Mouse (Mus musculus) gonadal fat pad, adult 2 months (tissue): ENCODE measurements at regions not wholly inside any gene's neighbourhood (a gene's known extent, or its start where the extent isn't known, plus 50 kb on each side); places are given as distances from the start of the nearest gene placed in this dataset.

Experiments used
- DNase-seq: peaks from one replicate; pipeline ENCODE4 v3.0.0-alpha.2; 2012; ENCODE audit warnings: low read depth

DNA sequence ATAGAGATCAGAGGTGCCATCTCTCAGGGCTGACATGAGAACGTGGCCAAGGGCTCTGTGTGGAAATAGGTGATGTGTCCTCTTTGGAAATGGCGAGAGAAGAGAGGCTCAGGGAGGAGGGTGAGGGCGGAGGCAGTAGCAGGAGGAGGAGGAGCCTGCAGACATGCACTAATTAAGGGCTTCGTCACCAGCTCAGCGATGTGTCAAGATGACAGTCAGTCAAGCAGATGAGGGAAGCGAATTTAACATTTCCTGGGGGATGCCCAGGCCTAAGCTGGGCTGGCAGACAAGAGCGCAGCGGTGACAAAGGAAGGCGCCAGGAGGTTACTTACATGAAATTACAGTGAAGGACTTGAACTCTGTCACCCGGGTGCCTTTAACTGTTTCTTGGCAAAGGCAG, 455.1 kb upstream of the Tbx3 start:
- no peak for DNase-seq

DNA sequence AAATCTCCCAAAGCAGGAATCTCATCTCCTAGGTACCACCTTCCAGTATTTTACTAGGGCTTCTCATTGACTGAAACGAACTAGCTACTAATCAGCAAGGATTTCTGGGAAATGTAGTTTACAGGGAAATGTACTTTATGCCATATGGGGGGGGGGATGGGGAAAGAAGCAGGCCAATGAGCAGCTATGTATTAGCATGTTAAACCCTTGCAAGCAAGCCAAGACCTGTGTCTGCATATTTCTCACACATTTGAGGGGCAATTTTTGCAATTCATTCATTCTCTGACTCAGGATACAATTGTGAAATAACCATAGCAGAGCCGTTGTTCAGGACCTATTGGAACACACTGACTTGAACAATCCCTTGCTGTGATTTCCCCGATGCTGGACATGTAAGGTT, 454.3 kb upstream of the Tbx3 start:
- DNase-seq = no peak

DNA sequence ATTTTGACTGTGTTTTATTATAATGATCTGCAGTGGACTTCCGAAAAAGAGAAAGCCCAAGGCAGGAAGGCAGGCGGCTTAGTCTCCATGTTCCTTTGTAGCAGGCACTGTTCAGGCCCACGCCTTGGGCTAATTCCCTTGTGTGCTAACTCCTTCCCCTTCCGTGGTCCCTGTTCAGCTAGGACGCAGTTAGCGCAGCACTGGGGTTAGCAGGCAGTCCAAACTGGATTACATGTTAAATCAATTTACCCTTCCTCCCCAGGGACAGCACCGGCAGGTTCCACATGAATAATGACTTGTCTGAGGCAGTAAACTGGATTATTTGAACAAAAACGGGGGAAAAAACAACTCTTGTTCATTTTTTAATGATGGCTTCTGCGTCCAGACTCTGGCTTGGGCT, 453.4 kb upstream of the Tbx3 start:
- no peak for DNase-seq

DNA sequence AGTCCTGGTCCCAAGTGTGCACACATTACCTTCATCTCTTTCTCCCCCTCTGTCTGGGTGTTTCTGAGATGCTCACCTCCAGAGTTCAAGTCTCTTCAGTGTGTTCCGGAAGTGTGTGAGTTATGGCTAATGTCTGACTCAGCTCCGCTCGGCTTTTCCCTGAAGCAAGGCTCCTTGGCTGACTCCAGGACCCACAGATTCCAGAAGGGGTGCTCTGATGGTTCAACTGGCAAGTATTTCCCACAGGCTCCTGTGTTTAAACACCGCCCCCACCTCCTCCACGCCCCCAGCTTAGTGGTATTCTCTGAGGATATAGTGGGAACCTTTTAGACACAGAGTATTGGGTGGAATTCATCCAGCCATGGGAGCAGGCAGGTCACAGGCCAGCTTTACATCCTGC, 441.8 kb upstream of the Tbx3 start:
- DNase-seq = no peak

DNA sequence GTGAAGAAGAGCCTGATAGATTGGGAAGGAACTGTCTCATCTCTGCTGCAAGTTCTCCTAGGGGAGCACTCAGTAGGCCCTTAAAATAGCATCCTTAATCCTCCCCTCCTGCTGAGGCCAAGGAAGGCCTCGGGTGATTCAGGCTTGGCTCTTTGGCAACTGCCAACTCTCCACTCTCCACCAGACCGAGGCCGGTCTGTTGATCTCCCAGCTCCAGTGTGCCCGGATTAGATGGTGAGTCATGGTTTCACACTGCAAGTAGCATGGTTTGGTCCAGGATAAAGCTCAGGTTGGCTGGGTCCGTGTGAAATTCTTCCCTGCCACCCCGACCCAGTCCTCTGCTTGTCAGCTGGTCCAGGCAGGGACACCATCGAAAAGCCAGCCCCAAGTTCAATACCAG, 437.5 kb upstream of the Tbx3 start:
- DNase-seq = no peak

DNA sequence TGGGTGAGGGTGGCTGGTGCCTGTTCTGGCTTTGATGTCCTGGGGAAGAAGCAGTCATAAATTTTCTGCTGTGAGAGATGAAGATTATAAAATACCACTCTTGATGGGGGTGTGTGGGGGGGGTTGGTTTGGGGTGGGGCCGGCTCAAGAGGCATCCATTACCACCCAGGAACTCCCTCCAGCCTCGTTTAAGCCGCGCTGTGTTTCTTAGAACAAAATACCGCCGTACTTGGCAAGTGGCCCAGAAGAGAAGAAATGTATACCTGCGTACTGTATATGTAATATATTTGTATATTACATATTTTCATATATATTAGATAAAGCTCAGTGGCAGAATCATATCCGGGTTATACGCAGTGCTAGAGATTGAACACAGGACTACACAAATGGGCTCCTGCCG, 434.6 kb upstream of the Tbx3 start:
- DNase-seq = no peak

DNA sequence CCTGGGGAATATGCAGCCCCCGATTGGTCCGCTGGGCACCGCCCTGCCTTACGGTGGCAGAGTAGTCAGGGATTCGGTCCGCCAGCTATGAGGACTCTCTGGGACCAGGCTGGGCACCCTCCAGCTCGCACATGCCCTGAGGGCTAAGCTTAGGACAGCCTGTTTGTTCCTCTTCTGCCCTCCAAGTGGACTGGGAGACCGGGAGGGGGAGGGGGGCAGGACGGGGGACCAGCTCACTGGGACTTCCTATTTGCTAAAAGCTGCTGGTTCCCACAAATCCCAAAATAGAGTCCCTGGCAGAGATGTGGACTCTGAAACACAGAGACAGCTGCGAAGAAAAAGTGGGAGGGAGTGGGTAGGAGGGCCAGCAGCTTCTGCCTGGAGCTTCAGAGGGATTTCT, 423.6 kb upstream of the Tbx3 start:
- no peak for DNase-seq

DNA sequence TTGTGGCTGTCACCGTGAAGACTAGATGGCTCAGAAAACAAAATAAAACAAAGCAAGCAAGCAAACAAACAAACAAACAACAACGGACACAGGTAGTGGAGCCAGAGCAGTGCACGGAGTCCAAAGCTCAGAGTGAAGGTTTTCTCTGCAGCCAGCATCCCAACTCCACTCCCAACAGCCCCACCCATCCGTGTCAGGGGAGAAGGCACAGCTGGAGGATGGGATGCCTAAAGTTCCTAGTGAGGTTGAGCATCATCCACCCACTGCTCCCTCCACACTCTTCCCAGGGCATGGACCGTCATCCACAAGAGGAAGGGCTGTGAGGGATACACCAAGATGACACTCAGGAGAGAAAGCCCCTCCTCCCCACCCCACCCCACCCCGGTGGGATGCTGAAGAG, 421.8 kb upstream of the Tbx3 start:
- DNase-seq = no peak

DNA sequence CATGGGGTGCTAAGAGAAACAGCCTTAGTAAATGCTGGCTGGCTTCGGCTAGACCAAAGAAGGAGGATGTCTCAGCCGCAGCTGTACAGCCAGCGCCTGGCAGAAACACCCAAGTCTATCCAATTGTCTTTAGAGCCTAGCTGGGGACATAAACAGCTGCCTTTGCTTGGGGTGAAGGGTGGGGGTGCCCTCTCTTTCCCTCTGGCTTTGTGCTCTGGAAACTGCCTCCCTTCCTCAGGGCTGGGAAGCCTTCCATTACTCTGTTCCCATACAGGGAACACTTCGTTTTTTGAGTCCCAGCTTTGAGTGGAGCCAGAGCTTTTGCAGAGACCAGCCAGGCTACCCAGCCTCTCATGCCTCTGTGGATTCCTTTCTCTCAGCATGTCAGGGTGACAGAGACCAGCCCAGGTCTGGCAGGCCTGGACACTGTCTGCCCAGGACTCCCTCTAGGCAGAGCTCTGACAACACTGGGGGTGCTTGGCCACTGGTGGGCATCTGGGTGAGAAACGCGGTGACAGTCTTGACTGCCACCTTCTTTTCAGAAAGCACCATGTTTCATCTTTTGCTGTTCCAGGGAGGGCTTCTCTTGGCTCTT, 421.2 kb upstream of the Tbx3 start:
- DNase-seq = no peak

DNA sequence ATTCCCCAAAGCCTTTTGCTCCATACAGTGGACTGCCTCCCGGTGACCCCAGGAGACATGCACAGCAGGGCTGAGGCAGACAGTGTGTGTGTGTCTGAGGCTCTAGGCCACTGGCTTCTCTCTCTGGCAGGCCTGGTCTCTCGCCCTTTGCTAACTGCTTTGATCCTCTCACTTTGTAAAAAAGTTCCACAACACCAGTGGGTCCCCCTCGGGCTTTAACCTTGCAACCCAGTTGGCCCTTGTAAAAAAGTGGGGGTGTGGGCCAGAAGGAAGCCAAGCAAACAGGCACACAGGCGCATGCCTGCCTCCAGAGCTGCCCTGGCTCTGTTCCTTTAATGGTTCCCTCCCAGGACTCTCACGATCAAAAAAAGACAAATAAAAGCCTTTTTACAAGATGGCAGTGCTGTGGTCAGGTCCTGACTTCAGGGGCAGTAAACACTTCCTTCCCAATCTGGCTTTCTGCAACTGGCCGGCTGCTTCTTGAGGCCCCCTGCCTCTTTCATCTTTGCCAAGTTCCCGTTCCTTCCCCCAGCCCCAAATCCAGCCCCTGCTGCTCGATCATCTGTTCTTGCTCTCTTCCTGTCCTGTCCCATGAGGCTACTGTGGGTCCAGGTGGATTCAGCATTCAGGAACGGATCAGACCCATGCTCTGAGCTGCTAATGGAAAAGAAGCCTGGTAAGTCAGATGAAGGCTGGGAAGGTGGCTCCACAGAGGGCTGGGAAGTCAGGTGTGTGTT, 419.0 kb upstream of the Tbx3 start:
- no peak for DNase-seq

DNA sequence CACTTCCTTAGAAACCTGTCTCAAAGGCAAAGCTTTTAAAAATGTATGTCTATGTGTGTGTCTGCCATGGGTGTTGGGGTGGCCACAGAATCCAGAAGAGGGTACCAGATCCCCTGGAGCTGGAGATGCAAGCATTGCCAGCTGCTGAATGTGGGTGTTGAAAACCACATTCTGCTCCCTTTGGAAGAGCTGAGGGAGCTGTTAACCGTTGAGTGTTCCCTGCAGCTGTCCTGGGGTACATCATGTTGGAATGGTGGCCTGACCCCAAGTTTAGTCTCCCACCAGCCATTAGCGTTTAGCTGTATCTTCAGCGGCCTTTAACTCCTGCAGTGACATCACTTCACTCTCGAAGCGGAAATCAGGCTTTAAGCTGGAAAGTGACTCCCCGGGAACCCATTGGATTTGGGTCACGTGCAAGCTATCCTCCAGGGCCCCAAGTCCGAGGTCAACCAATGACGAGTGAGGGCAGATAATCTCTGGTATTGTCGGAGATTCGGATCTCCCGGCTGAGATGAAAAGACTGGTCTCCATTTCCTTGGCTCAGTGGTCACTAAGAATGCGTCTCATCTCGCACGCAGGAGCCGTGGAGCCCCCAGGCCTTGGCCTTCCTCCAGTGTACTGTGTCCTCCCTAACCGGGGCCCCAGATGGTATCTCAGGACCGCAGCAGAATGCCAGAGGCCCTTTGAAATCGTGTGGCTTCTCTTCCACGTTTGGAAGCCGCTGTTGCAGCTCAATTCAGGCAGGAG, 412.9 kb upstream of the Tbx3 start:
- no peak for DNase-seq

DNA sequence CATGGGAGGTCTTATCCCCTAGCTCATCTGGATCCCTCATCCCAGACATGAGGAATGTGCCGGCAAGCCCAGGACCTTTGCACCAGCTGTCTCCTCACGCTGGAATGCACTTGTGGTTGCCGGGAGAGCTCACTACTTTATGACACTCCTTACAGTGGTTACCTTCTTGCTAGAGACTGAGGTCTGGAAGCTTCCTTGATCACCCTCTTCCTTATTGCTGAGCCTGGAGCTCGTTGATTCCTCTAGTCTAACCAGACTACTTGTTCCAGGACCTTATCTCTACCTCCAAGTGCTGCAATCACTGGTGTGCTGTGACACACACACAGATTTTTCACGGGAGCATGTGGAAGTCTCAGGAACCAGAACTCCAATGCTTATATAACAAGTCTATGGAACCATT, 411.6 kb upstream of the Tbx3 start:
- DNase-seq = no peak

DNA sequence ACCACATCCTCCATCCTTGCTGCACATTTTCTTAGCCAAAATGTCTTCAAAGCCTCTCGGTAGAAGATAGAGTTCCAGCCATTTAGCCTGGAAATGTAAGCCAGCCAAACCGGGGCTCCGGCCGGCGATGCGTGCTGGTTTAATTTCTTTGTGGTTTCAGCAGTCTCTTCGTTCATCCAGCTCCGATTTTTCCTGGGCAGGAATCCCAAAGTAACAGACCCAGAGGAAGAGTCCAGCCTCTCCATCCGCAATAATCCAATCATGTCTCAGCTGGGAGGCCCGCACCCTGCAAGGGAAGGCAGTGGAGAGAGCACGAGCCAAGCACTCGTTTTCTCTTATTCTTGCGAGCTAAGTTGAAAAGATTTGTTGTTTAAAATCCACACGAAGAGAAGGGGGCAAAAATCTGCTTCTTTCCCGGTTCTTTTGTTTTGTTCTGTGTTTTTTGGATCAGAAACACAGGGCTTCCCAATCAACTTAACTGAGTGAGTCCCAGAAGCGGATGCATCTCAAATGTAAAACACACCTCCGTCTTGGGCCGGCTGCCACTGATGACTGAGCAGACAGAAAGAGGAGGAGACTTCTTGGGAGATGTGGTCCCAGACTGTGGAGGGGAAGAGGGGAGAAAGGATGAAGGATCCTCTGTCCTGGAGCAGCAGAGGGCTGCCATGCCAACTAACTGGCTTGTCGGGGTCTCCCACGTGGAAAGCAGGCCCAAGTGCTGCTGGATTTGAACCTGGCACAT, 405.1 kb upstream of the Tbx3 start:
- no peak for DNase-seq

DNA sequence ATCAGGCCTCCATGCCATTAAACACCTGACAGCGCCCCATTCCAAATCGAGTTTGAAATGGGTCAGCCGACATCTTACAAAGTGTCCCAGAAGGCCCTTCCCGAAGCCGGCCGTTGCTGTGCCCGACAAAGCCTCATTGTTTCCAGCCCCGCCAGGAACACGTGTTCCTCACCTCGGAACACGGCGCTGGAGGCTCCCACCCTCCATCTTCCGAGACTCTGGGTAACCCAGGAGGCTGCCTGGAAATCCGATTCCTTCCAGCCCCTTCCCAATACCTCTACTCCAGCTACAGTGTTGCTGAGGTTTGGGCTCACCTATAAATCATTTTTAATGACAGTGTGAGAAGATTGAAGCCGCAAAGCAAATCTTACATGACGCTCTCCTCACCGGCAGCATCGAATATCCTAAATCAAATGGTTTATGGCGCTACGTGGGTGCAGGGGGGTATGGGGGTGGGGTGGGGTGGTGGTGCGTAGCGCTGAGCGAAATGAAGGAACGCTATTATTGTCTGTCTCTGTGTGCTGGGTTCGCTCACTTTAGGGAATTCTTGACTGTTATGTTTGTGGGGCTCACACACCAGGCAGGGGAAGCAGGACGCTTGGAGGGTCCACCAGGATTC, 399.1 kb upstream of the Tbx3 start:
- DNase-seq = no peak

DNA sequence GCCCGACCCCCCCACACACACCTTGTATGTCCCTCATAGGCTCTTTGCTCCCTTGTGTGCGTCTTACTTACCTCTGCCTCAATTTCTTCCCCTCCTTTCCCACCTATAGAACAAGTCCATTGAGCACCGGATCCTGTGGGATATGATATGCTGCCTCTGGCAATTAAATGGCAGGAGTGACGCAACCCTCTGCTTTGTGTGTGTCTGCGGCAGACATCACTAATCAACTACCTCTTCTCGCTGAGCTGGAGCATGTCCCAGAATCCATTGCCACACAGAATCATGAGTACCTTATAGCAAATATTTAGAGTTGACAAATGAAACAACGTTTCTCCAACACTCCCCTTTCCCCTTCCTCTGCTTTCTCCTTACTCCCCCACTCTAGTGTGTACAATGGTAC, 397.3 kb upstream of the Tbx3 start:
- no peak for DNase-seq

DNA sequence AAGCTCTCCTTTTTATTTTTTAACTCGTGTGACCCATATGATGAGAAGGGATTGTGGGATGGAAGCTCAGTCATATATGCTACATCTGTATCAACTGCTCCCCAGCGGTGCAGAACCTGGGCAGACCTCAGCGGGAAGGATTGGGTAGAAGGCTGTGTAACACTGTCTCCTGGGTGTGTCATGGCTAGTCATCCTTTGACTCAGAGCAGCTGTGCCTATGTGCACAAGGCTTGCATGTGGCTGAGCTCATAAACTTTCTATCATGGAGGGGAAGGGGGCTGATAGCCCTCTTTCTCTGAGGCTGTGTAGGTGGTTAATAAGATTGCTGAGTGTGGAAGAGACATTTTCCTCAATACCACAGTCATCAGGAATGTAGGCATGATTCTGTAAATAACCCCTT, 396.9 kb upstream of the Tbx3 start:
- no peak for DNase-seq

DNA sequence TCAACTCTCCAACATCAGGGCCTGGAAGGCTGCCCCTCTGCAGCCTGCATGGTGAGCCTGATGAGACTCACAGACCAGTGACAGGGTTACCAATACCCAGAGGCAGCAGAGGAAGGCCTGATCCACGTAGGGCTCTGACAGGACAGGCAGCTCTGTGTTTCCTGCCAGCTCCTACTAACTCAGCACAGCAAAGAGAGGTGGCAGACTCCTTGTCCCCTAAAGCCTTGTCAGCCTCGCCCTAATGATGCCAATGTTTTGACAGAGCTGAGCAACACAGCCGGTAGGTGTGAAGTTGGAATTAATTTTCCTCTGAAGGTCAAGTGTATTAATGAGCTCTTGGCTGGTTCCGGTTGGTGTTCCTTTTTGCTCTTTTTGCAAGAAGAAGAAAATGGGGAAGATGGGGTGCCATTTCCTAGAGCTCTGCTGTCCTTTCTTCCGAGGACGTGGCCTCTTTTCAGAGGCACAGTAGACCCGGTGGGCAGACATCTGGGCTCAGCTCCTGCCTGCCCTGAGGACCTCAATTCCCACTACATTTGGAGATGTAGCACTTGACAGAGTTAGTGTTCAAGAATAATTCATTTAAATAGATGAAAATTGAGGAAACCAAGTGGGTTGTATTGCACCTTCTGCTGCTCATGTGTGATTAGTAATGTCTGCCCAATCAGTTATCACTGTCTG, 395.5 kb upstream of the Tbx3 start:
- DNase-seq = no peak

DNA sequence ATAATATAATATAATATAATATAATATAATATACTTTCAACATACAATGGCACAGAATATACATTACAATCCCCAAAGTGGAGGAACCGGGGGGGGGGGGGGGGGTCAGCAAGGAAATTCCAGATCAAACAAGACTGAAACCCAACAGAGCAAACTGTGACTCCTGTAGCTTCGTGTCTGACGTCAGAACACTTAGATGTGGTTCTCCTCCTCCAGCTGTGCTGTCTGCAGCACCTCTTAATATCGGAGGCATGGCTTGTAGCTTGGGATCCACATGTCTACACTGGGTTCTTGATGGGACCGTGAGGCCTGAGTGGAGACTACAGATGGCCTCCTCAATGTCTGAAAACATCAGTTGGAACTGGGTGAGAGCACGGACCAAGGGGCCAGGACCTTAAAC, 390.3 kb upstream of the Tbx3 start:
- no peak for DNase-seq

DNA sequence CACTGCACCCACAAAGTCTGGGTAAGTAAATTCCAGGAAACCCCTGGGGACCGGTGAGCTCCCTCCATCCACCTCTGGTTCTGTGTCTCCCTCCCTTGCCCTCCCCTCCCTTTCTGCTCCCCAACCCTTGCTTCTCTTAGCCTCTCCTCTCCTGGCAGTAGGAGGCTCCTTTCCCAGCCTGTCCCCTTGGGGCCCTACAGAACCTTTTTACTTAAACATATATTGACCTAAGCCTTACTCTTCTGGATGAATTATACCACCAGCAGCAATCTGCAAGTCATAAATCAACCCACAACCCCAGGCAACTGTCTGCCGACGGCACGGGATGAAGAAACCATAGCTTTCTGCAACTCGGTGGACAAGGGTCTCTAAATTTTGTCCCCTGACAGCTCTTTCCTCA, 380.7 kb upstream of the Tbx3 start:
- no peak for DNase-seq

DNA sequence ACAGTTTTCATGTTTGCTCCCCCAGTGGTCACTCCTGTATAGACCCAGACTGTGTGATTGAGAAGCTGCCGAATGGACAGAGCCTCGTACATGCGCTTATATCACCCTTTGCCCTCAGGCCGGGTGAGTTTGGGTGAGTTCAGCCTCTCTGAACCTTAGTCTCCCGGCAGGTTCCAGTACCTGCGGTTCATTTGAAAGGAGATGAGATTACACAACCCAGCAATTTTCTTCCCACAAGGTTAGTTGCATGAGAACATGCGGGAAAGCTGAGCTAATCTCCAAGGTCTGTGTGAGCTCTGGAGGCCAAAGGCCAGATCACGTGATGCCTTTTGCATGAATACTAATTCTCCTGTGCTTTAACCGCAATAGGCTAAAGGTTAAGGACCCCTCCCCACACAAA, 378.1 kb upstream of the Tbx3 start:
- DNase-seq = no peak

DNA sequence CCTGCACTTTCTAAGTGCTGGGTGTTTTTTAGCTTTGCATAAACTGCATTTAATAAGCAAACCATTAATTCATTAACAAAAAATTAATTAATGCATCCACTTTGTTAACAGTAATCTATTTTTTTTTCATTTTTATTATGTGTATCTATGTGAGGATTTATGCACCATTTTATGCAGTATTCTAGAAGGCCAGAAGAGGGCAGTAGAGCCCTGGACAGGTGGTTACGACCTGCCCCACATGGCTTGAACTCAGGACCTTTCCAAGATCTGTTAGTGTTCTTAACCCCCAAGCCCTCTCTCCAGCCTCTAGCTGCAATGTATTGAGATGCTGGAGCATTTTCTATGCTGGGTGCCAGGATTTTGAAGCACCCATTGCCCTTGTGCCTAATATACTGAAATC, 377.6 kb upstream of the Tbx3 start:
- DNase-seq = no peak

DNA sequence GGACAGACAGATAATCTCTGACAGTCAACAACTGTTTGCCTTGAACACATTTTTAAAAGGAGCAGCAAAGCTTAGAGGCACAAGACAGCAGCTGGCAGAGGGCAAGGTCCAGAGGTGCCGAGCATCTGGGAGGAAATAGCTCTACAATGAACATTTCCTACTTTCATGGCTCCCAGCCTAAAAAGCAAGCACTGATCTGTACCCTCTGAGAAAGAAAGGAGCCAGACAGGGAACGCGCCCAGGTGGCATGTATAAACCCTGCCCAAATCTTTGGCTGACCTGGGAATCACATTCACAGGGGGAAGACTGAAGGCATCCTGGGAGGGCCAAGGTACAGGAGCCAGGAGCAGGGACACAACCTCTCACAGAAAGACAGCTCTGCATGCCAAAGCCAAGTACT, 371.2 kb upstream of the Tbx3 start:
- no peak for DNase-seq
